8 mouse cellular contexts compared by ENCODE assay signal in genomic region chr13:64180888-64181287, GRCm38 (mm10). TPM values are rescaled to one million over a fixed set of nuclear protein-coding genes. Genes with fewer than 3 reads are reported as not detected.
DNase-seq lines count a peak whose midpoint lies in the region; ATAC-seq and TF ChIP-seq lines count a peak whose summit lies in the region.

No protein-coding gene starts in this region.

- H3K36me3 ChIP-seq in hindbrain, postnatal 0 days (ENCODE audit: insufficient read depth, low read length): peaks cover 38% of the 10 kb centered on the region; the same call in 1 of the 2 replicates
- no peaks in the 10 kb centered on the region for H3K36me3 ChIP-seq in liver, postnatal 0 days (replicated peaks; ENCODE audit: insufficient read depth, low read length)

- no peaks in the 10 kb centered on the region for H3K27me3 ChIP-seq in hindbrain, postnatal 0 days (ENCODE audit: insufficient read depth, low read length)
- no peaks in the 10 kb centered on the region for H3K27me3 ChIP-seq in liver, postnatal 0 days (ENCODE audit: insufficient read depth, low read length)

- 0 out of 2 replicates have a peak, but pooled peaks have one; percentile 10 for ATAC-seq in hindbrain, postnatal 0 days
- ATAC-seq in liver, postnatal 0 days: peak; percentile 81

- H3K9ac ChIP-seq in hindbrain, postnatal 0 days (replicated peaks; ENCODE audit: low read length): no peak overlapping the region
- no peak overlapping the region for H3K9ac ChIP-seq in liver, postnatal 0 days (replicated peaks)

- peak; percentile 64 to 65 for DNase-seq in cerebellum, adult 18-20 months
- DNase-seq in cerebellum, adult 11-12 months: no peak
- peak; percentile 11 to 33 for DNase-seq in urinary bladder, adult 18-20 months (ENCODE audit: low spot score in 2 of 2)
- no peak for DNase-seq in urinary bladder, postnatal 4 days (ENCODE audit: low spot score in 2 of 2)
- DNase-seq in cerebellum, postnatal 36 days: peak; percentile 39 to 65
- DNase-seq in hindbrain, postnatal 0 days (ENCODE audit: low spot score): peak; percentile 66
- DNase-seq in liver, postnatal 0 days: peak; percentile 84
- DNase-seq in spleen, adult 12 weeks (ENCODE audit: low spot score): peak; percentile 23

- H3K4me3 ChIP-seq in hindbrain, postnatal 0 days (ENCODE audit: low read length): no peak overlapping the region
- no peak overlapping the region for H3K4me3 ChIP-seq in liver, postnatal 0 days (ENCODE audit: low read depth, low read length)

- WGBS in hindbrain, postnatal 0 days: 88% methylated on average over 3 of the region's 3 CpGs
- 54% methylated on average over 3 of the region's 3 CpGs for WGBS in liver, postnatal 0 days (ENCODE audit: insufficient replicate concordance)

- peak; percentile 33; the same call in 1 of the 2 replicates for TF ChIP-seq EP300 in liver, postnatal 0 days (IDR thresholded peaks at IDR 0.05; ENCODE audit: low read depth)

- TF ChIP-seq CTCF in hindbrain, postnatal 0 days (IDR thresholded peaks at IDR 0.05; ENCODE audit: low read depth): peak; percentile 70
- peak; percentile 83 for TF ChIP-seq CTCF in liver, postnatal 0 days (IDR thresholded peaks at IDR 0.05; ENCODE audit: low read depth)

- no peak overlapping the region for H3K27ac ChIP-seq in hindbrain, postnatal 0 days
- H3K27ac ChIP-seq in liver, postnatal 0 days (ENCODE audit: low read depth): peak overlapping the region; percentile 64

- no peak overlapping the region for H3K4me2 ChIP-seq in hindbrain, postnatal 0 days (ENCODE audit: low read depth, low read length)
- H3K4me2 ChIP-seq in liver, postnatal 0 days (ENCODE audit: low read depth, low read length): no peak overlapping the region

- H3K4me1 ChIP-seq in hindbrain, postnatal 0 days (ENCODE audit: insufficient read depth, low read length): no peaks in the 10 kb centered on the region
- no peaks in the 10 kb centered on the region for H3K4me1 ChIP-seq in liver, postnatal 0 days (ENCODE audit: insufficient read depth)

- no peaks in the 10 kb centered on the region for H3K9me3 ChIP-seq in hindbrain, postnatal 0 days (ENCODE audit: low read length)
- H3K9me3 ChIP-seq in liver, postnatal 0 days (ENCODE audit: low read length): no peaks in the 10 kb centered on the region

RNA-seq across cellular contexts. Expression of gene Habp4, which starts 19.3 kb away (rescaled TPM):
- total RNA-seq in hindbrain, postnatal 0 days (2014; rRNA removed): 47.1 and 64.6 TPM in 2 replicates
- 63.4 and 65.6 TPM in 2 replicates for polyA plus RNA-seq in hindbrain, postnatal 0 days (2015; fragmentation: Nextera tagmentation; extraction: Ambion mirVana)
- polyA plus RNA-seq in liver, postnatal 0 days (2015; fragmentation: Nextera tagmentation; extraction: Ambion mirVana): 9.0 and 11.9 TPM in 2 replicates

RNA-seq across cellular contexts. Expression of gene Zfp367, which starts 27.9 kb away (rescaled TPM):
- 15.3 and 17.0 TPM in 2 replicates for total RNA-seq in hindbrain, postnatal 0 days (2014; rRNA removed)
- 6.7 and 6.9 TPM in 2 replicates for polyA plus RNA-seq in hindbrain, postnatal 0 days (2015; fragmentation: Nextera tagmentation; extraction: Ambion mirVana)
- polyA plus RNA-seq in liver, postnatal 0 days (2015; fragmentation: Nextera tagmentation; extraction: Ambion mirVana): 9.8 and 11.7 TPM in 2 replicates

RNA-seq across cellular contexts. Expression of gene Slc35d2, which starts 51.7 kb away (rescaled TPM):
- 0.83 and 0.89 TPM in 2 replicates for total RNA-seq in hindbrain, postnatal 0 days (2014; rRNA removed)
- polyA plus RNA-seq in hindbrain, postnatal 0 days (2015; fragmentation: Nextera tagmentation; extraction: Ambion mirVana): 1.5 and 3.4 TPM in 2 replicates
- polyA plus RNA-seq in liver, postnatal 0 days (2015; fragmentation: Nextera tagmentation; extraction: Ambion mirVana): 11.8 TPM in 2 replicates

Comparison
In these comparisons a context has a peak if more than half of its experiments do, and no peak if none do; other contexts are left out.
1. DNase-seq: peak in cerebellum, adult 18-20 months (2 of 2), urinary bladder, adult 18-20 months (2 of 2), cerebellum, postnatal 36 days (2 of 2), hindbrain, postnatal 0 days (single experiment), liver, postnatal 0 days (single experiment) and spleen, adult 12 weeks (single experiment); none in cerebellum, adult 11-12 months (single experiment) and urinary bladder, postnatal 4 days (0 of 2).